17 mouse cellular contexts compared by ENCODE assay signal in the genomic region with DNA sequence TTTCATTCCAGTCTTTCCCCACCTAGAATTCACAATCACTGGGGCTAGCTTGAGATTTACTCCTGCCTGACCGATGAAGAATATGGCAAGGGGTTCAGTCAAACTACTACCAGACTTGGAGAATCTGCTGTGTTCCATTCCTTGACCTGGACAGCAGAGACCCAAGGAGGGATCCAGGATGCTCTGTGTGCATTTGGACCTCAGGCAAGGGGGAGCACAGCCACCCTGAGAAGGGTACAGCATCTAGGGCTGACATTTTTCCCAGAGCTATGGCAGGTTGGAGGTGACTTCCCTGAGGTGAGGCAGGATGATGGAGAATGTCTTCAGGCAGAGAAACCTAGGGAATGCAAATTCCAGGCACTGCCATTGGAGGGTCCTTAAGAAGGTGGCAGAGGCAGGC.
"Had no signal": no experiment of that assay in that cellular context is flagged by ENCODE, and none has a peak within 500 bp of the region (broad histone marks: within the 10 kb centered on the region; RNA-seq: fewer than 3 reads in every experiment).

No protein-coding gene starts in this region.

- ATAC-seq: liver, postnatal 0 days; lung, postnatal 0 days had no signal

- H3K4me3 ChIP-seq: liver, embryonic 15.5 days; lung, embryonic 15.5 days; megakaryocyte, embryonic 14.5 days; midbrain, embryonic 12.5 days; neural tube, embryonic 12.5 days; stomach, embryonic 15.5 days had no signal

- H3K9me3 ChIP-seq: lung, embryonic 15.5 days; midbrain, embryonic 12.5 days; stomach, embryonic 15.5 days had no signal

- H3K27ac ChIP-seq: liver, embryonic 15.5 days; lung, embryonic 15.5 days; macrophage; midbrain, embryonic 12.5 days; neural tube, embryonic 12.5 days; stomach, embryonic 15.5 days had no signal

- H3K27me3 ChIP-seq: liver, embryonic 15.5 days; lung, embryonic 15.5 days; midbrain, embryonic 12.5 days; neural tube, embryonic 12.5 days; stomach, embryonic 15.5 days had no signal

- H3K4me2 ChIP-seq: liver, embryonic 15.5 days; lung, embryonic 15.5 days; midbrain, embryonic 12.5 days; neural tube, embryonic 12.5 days; stomach, embryonic 15.5 days had no signal

- H3K9ac ChIP-seq: liver, embryonic 15.5 days; liver, postnatal 0 days; lung, embryonic 15.5 days; midbrain, embryonic 12.5 days; neural tube, embryonic 12.5 days; stomach, embryonic 15.5 days had no signal

- H3K36me3 ChIP-seq: liver, embryonic 15.5 days; lung, embryonic 15.5 days; midbrain, embryonic 12.5 days; neural tube, embryonic 12.5 days; stomach, embryonic 15.5 days had no signal

- DNase-seq: liver, postnatal 0 days; lung, adult 2 months; lung, postnatal 14 days; lung, postnatal 36 days; midbrain, embryonic 14.5 days; right cerebral cortex, postnatal 14 days; thymus, adult 18-20 months; thymus, postnatal 14 days; thymus, postnatal 36 days had no signal

- H3K4me1 ChIP-seq: liver, embryonic 15.5 days; lung, embryonic 15.5 days; megakaryocyte, embryonic 14.5 days; midbrain, embryonic 12.5 days; neural tube, embryonic 12.5 days; stomach, embryonic 15.5 days had no signal
